Mouse (Mus musculus): ENCODE measurements around the gene Adgrg1. TPM values are rescaled to one million over a fixed set of nuclear protein-coding genes. Genes with fewer than 3 reads are reported as not detected.
A peak's percentile ranks its signal among the peaks of the same experiment; 100 is the strongest.

Gene Adgrg1
- polyA plus RNA-seq, 1 experiment from 2014 or later: 42.7 TPM

GRCm38 (mm10) chr8:95047884-95048680 is 73.5 kb downstream of the Adgrg1 start:
- 59% methylated on average over 6 of the region's 6 CpGs for WGBS
- no peak for ATAC-seq (ENCODE audit: insufficient read depth, low FRiP score, low read depth)

GRCm38 (mm10) chr8:95049636-95050035 is 75.1 kb downstream of the Adgrg1 start:
- Histone ChIP-seq H3K4me1 (no peaks in the 10 kb centered on the region; the same call in 1 of the 2 replicates), H3K9me3 (no peaks in the 10 kb centered on the region), H3K4me3 (replicated peaks) (no peak overlapping the region), H3K4me2 (no peak overlapping the region), H3K9ac (no peak overlapping the region), H3K36me3 (no peaks in the 10 kb centered on the region), H3K27me3 (replicated peaks) (no peaks in the 10 kb centered on the region), H3K27ac (no peak overlapping the region)
- ATAC-seq (ENCODE audit: insufficient read depth, low FRiP score, low read depth): no peak
- WGBS: 58% methylated on average over 2 of the region's 2 CpGs

More at GRCm38 (mm10) chr8:95047884-95048680, 73.5 kb downstream of the Adgrg1 start:
- Histone ChIP-seq H3K36me3 (no peaks in the 10 kb centered on the region), H3K9me3 (no peaks in the 10 kb centered on the region), H3K4me2 (no peak overlapping the region), H3K4me3 (replicated peaks) (no peak overlapping the region), H3K27ac (no peak overlapping the region), H3K9ac (no peak overlapping the region), H3K4me1 (no peaks in the 10 kb centered on the region; the same call in 1 of the 2 replicates), H3K27me3 (replicated peaks) (no peaks in the 10 kb centered on the region)

- no peaks in the 10 kb centered on the region for H3K27me3 ChIP-seq (replicated peaks)
- no peak overlapping the region for H3K9ac ChIP-seq
- H3K4me2 ChIP-seq: no peak overlapping the region
- no peaks in the 10 kb centered on the region for H3K9me3 ChIP-seq
- ATAC-seq (ENCODE audit: insufficient read depth, low FRiP score, low read depth): no peak
- H3K36me3 ChIP-seq: no peaks in the 10 kb centered on the region
- H3K4me1 ChIP-seq: no peaks in the 10 kb centered on the region
- no peak overlapping the region for H3K27ac ChIP-seq
- H3K4me3 ChIP-seq (replicated peaks): no peak overlapping the region
- WGBS: 50% methylated on average over 6 of the region's 6 CpGs
These were observed 79.9 kb downstream of the Adgrg1 start for GRCm38 (mm10) chr8:95054438-95054837.

GRCm38 (mm10) chr8:95054927-95055510 is 80.5 kb downstream of the Adgrg1 start, which contains the start of gene Drc7:
Gene Drc7 (plus strand): TSS chr8:95055103.
- peak; percentile 49 for ATAC-seq (ENCODE audit: insufficient read depth, low FRiP score, low read depth)
- no peak within 1 kb of the TSS for H3K9ac ChIP-seq
- H3K9me3 ChIP-seq: no peaks in the 10 kb centered on the region
- no peaks in the 10 kb centered on the region for H3K36me3 ChIP-seq
- H3K27me3 ChIP-seq (replicated peaks): no peaks in the 10 kb centered on the region
- no peak within 1 kb of the TSS for H3K4me3 ChIP-seq (replicated peaks)
- no peak within 1 kb of the TSS for H3K4me2 ChIP-seq
- no peak within 1 kb of the TSS for H3K27ac ChIP-seq
- 19% methylated on average over 2 of the region's 2 CpGs for WGBS
- H3K4me1 ChIP-seq: no peaks in the 10 kb centered on the region

GRCm38 (mm10) chr8:95056414-95056813 is 81.9 kb downstream of the Adgrg1 start:
- peak; percentile 32; the same call in 1 of the 2 replicates for ATAC-seq (ENCODE audit: insufficient read depth, low FRiP score, low read depth)
- Histone ChIP-seq H3K27me3 (replicated peaks) (no peaks in the 10 kb centered on the region), H3K36me3 (no peaks in the 10 kb centered on the region), H3K4me2 (no peak overlapping the region), H3K9me3 (no peaks in the 10 kb centered on the region), H3K4me3 (replicated peaks) (no peak overlapping the region), H3K4me1 (no peaks in the 10 kb centered on the region), H3K9ac (no peak overlapping the region), H3K27ac (no peak overlapping the region)
- 79% methylated on average over 5 of the region's 5 CpGs for WGBS

GRCm38 (mm10) chr8:95058661-95059060 is 84.1 kb downstream of the Adgrg1 start:
- no peak overlapping the region for H3K4me2 ChIP-seq
- no peak overlapping the region for H3K4me3 ChIP-seq (replicated peaks)
- no peaks in the 10 kb centered on the region for H3K36me3 ChIP-seq
- no peak for ATAC-seq (ENCODE audit: insufficient read depth, low FRiP score, low read depth)
- no peaks in the 10 kb centered on the region for H3K27me3 ChIP-seq (replicated peaks)
- no peak overlapping the region for H3K9ac ChIP-seq
- no peaks in the 10 kb centered on the region for H3K9me3 ChIP-seq
- 74% methylated on average over 6 of the region's 6 CpGs for WGBS
- H3K27ac ChIP-seq: no peak overlapping the region
- no peaks in the 10 kb centered on the region for H3K4me1 ChIP-seq

- no peak overlapping the region for H3K4me2 ChIP-seq
- WGBS: 58% methylated on average over 6 of the region's 6 CpGs
- H3K36me3 ChIP-seq: no peaks in the 10 kb centered on the region
- ATAC-seq (ENCODE audit: insufficient read depth, low FRiP score, low read depth): no peak
- H3K9ac ChIP-seq: no peak overlapping the region
- no peaks in the 10 kb centered on the region for H3K4me1 ChIP-seq
- H3K9me3 ChIP-seq: no peaks in the 10 kb centered on the region
- no peak overlapping the region for H3K27ac ChIP-seq
- no peak overlapping the region for H3K4me3 ChIP-seq (replicated peaks)
- H3K27me3 ChIP-seq (replicated peaks): no peaks in the 10 kb centered on the region
These were observed 85.4 kb downstream of the Adgrg1 start for GRCm38 (mm10) chr8:95059812-95060533.

Other genes starting within 250 kb of the Adgrg1 start
- not detected in 2 replicates for gene Ccl22, start 229.2 kb upstream of the Adgrg1 start, polyA plus RNA-seq (2015; fragmentation: Nextera tagmentation; extraction: Ambion mirVana)
- gene Cx3cl1, start 202.7 kb upstream of the Adgrg1 start, polyA plus RNA-seq (2015; fragmentation: Nextera tagmentation; extraction: Ambion mirVana): 10.1 and 14.3 TPM in 2 replicates
- 0.39 TPM in 1 of 2 replicates, not detected in the other for gene Ccl17, start 164.3 kb upstream of the Adgrg1 start, polyA plus RNA-seq (2015; fragmentation: Nextera tagmentation; extraction: Ambion mirVana)
- gene Coq9, start 136.4 kb upstream of the Adgrg1 start, polyA plus RNA-seq (2015; fragmentation: Nextera tagmentation; extraction: Ambion mirVana): 75.8 and 84.2 TPM in 2 replicates
- gene Ciapin1, start 136.4 kb upstream of the Adgrg1 start, polyA plus RNA-seq (2015; fragmentation: Nextera tagmentation; extraction: Ambion mirVana): 89.4 and 91.5 TPM in 2 replicates
- gene Polr2c, start 117.3 kb upstream of the Adgrg1 start, polyA plus RNA-seq (2015; fragmentation: Nextera tagmentation; extraction: Ambion mirVana): 133 and 134 TPM in 2 replicates
- 26.9 and 29.8 TPM in 2 replicates for gene Dok4, start 98.4 kb upstream of the Adgrg1 start, polyA plus RNA-seq (2015; fragmentation: Nextera tagmentation; extraction: Ambion mirVana)
- gene Ccdc102a, start 56.7 kb upstream of the Adgrg1 start, polyA plus RNA-seq (2015; fragmentation: Nextera tagmentation; extraction: Ambion mirVana): 25.8 and 26.5 TPM in 2 replicates
- gene Adgrg5, start 51.1 kb upstream of the Adgrg1 start, polyA plus RNA-seq (2015; fragmentation: Nextera tagmentation; extraction: Ambion mirVana): 0.59 and 0.65 TPM in 2 replicates
- 3.1 and 3.6 TPM in 2 replicates for gene Adgrg3, start 42.9 kb downstream of the Adgrg1 start, polyA plus RNA-seq (2015; fragmentation: Nextera tagmentation; extraction: Ambion mirVana)
- 0.08 TPM in 1 of 2 replicates, not detected in the other for gene Drc7, start 80.4 kb downstream of the Adgrg1 start, polyA plus RNA-seq (2015; fragmentation: Nextera tagmentation; extraction: Ambion mirVana)
- gene Katnb1, start 106.4 kb downstream of the Adgrg1 start, polyA plus RNA-seq (2015; fragmentation: Nextera tagmentation; extraction: Ambion mirVana): 15.1 and 19.7 TPM in 2 replicates
- 21.2 and 23.1 TPM in 2 replicates for gene Kifc3, start 228.1 kb downstream of the Adgrg1 start, polyA plus RNA-seq (2015; fragmentation: Nextera tagmentation; extraction: Ambion mirVana)

Data from stomach, embryonic 15.5 days (tissue).